Mouse (Mus musculus) heart, adult 2 months (tissue): ENCODE data around the gene Galnt7.

Experiments
- CTCF ChIP-seq: fragments of 200-600 bp; IDR thresholded peaks from 2 replicates; pipeline ENCODE4 v1.8.1; 2022; ENCODE audit warnings: antibody characterized with exemption, mild to moderate bottlenecking, moderate library complexity
- EP300 ChIP-seq: fragments of 200-500 bp; IDR thresholded peaks from 2 replicates; pipeline ENCODE4 v1.6.1; 2011; ENCODE audit warnings: low read depth, low read length, control low read depth; ENCODE audit not compliant: insufficient read depth

DNA sequence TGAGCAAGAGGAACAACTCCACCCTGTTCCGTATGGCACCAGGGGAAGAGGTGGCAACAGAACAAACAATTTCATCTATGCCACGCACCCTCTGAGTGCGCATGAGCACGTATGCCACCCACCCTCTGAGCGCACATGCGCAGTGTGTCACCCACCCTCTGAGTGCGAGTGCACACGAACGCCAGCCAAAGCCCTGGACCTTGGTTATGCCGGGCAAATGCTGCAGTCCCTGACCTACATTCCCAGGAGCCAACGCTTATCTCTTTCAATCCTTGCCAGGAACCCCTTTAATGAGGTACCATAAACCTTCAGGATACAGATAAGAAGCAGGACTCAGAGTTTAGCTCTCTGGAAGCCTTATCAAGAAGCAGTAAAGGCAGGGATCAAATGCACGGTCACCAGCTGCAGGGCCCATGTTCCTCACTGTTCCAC, 50.8 kb downstream of the Galnt7 start:
- TF ChIP-seq CTCF = no peak
- TF ChIP-seq EP300 = no peak
